Mouse (Mus musculus) liver, embryonic 11.5 days (tissue): Measurements from ENCODE around the gene Rhbdl3. TPM values are rescaled to one million over a fixed set of nuclear protein-coding genes. Genes with fewer than 3 reads are reported as not detected.

Experiments used
- ATAC-seq: fragments of 200-750 bp; cut with Nextera tagmentation; replicated peaks from 2 replicates; pipeline ENCODE4 v1.8.0; 2017; ENCODE audit warnings: moderate number of reproducible peaks, mild to moderate bottlenecking, moderate TSS enrichment, moderate library complexity; ENCODE audit not compliant: low FRiP score
- DNase-seq: peaks from one replicate; pipeline ENCODE4 v3.0.0-alpha.2; 2017; ENCODE audit warnings: low spot score
- H3K27ac ChIP-seq: fragments of 300-500 bp; sonication (generic); 2 replicates; pipeline ENCODE4 v1.5.1; 2014; ENCODE audit warnings: mild to moderate bottlenecking, low read depth, low read length, control low read depth
- H3K27me3 ChIP-seq: fragments of 300-500 bp; sonication (generic); replicated peaks from 2 replicates; pipeline ENCODE4 v1.6.1; 2014; ENCODE audit warnings: low read length, mixed read lengths; ENCODE audit not compliant: control insufficient read depth, insufficient read depth
- H3K36me3 ChIP-seq: fragments of 300-500 bp; sonication (generic); 2 replicates; pipeline ENCODE4 v1.6.1; 2014; ENCODE audit warnings: mild to moderate bottlenecking, low read length, moderate library complexity, mixed read lengths; ENCODE audit not compliant: control insufficient read depth, insufficient read depth
- H3K4me1 ChIP-seq: fragments of 300-500 bp; sonication (generic); replicated peaks from 2 replicates; pipeline ENCODE4 v1.6.1; 2014; ENCODE audit warnings: low read length, mixed read lengths; ENCODE audit not compliant: control insufficient read depth, insufficient read depth
- H3K4me2 ChIP-seq: fragments of 300-500 bp; sonication (generic); 2 replicates; pipeline ENCODE4 v1.6.1; 2014; ENCODE audit warnings: mild to moderate bottlenecking, control low read depth, moderate library complexity
- H3K4me3 ChIP-seq: fragments of 300-500 bp; sonication (generic); 2 replicates; pipeline ENCODE4 v1.5.1; 2014; ENCODE audit warnings: low read depth, low read length, control low read depth
- H3K9ac ChIP-seq: fragments of 300-500 bp; sonication (generic); 2 replicates; pipeline ENCODE4 v1.6.1; 2014; ENCODE audit warnings: low read depth, low read length, control low read depth
- H3K9me3 ChIP-seq: fragments of 300-500 bp; sonication (generic); 2 replicates; pipeline ENCODE4 v1.6.1; 2016; ENCODE audit warnings: low read length, inconsistent platforms, mixed read lengths; ENCODE audit not compliant: control insufficient read depth
- WGBS: fragments of 180-500 bp; shearing (Covaris S2); extraction: QIAGEN DNeasy Blood & Tissue Kit; methylation state at CpG from one replicate; pipeline ENCODE4 v1.1.7; 2014; 5-methylcytosine and 5-hydroxymethylcytosine counted together
- polyA plus RNA-seq: library from polyadenylated mRNA; unstranded; fragments of >200 nt; fragmentation: Nextera tagmentation; extraction: Ambion mirVana; gene quantifications from 2 replicates; pipeline ENCODE4 v1.2.1, GENCODE M21; 2014

Rhbdl3 gene
- polyA plus RNA-seq, 1 experiment from 2014 or later = 0.60 TPM

DNA sequence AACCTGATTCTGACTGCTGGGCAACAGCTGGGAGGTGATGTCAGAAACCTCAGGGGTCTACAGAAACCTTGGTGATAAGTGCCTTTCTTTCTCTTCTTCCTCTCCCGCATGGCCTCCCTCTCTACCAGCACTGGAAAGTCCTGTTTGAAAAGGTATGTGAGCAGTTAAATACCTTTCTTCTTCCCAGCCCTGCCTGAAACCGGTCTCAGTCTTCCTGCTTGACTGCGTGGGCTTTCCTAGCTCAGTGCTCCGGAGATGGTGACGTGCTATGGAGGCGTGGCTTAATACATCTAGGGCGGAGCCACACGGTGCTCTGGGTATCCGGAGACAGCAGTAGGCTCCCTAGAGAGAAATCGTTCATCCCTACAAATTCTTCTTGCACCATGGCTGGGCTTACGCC, 1.8 kb downstream of the Rhbdl3 start:
- H3K4me2 ChIP-seq = peak overlapping the region; percentile 76
- DNase-seq = peak; percentile 46
- H3K4me3 ChIP-seq = peak overlapping the region; percentile 11; the same call in 1 of the 2 replicates

DNA sequence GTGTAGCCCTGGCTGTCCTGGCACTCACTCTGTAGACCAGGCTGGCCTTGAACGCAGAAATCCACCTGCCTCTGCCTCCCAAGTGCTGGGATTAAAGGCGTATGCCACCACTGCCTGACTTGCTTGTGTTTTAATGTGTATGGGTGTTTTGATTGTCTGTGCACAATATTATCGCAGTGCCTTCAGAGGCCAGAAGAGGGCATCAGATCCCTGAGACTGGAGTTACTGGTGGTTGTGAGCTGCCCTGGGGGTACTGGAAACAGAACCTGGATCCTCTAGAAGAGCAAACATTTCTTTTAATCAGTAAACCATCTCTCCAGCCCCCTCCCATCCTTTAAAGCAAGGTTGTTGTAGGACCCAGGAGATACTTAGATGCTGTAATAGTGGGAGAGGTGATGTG, 3.0 kb downstream of the Rhbdl3 start:
- Histone ChIP-seq H3K27ac (no peak overlapping the region), H3K4me2 (no peak overlapping the region), H3K27me3 (peaks cover 46% of the 10 kb centered on the region), H3K9me3 (no peaks in the 10 kb centered on the region), H3K9ac (no peak overlapping the region), H3K36me3 (no peaks in the 10 kb centered on the region), H3K4me3 (no peak overlapping the region), H3K4me1 (0 out of 2 replicates have a peak, but pooled peaks cover 2% of the 10 kb centered on the region)
- DNase-seq (no peak), ATAC-seq (no peak)
- 73% methylated on average over 3 of the region's 3 CpGs for WGBS

More for the DNA sequence above, 1.8 kb downstream of the Rhbdl3 start:
- whole genome bisulfite sequencing = 4% methylated on average over 11 of the region's 11 CpGs
- Histone ChIP-seq H3K9me3 (no peaks in the 10 kb centered on the region), H3K36me3 (no peaks in the 10 kb centered on the region), H3K27me3 (peaks cover 50% of the 10 kb centered on the region), H3K4me1 (0 out of 2 replicates have a peak, but pooled peaks cover 2% of the 10 kb centered on the region), H3K27ac (no peak overlapping the region), H3K9ac (no peak overlapping the region)
- no peak for ATAC-seq

DNA sequence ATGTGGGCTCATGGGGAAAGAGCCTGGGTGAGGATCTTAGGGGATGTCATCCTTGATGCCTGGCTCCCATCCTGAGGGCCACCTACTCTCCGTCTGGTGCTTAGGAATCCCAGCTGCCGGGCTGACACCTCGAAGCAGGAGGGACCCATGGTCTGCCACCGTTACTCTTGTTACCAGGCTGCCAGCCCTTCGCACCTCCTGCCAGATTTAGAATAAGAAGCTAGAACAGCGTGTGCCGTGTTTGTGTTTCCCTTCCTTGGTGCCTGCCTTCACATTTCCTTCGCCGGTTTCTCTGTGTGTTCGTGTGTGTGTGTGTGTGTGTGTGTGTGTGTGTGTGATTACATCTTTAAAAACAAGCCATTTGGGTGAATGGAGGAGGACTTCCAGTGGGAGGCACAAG, 4.1 kb downstream of the Rhbdl3 start:
- DNase-seq = no peak
- no peaks in the 10 kb centered on the region for H3K36me3 ChIP-seq
- H3K4me2 ChIP-seq = no peak overlapping the region
- no peak overlapping the region for H3K9ac ChIP-seq
- no peaks in the 10 kb centered on the region for H3K9me3 ChIP-seq
- WGBS = 71% methylated on average over 10 of the region's 10 CpGs
- ATAC-seq = no peak
- no peak overlapping the region for H3K27ac ChIP-seq
- H3K4me1 ChIP-seq = 0 out of 2 replicates have a peak, but pooled peaks cover 2% of the 10 kb centered on the region
- peaks cover 35% of the 10 kb centered on the region for H3K27me3 ChIP-seq
- no peak overlapping the region for H3K4me3 ChIP-seq

DNA sequence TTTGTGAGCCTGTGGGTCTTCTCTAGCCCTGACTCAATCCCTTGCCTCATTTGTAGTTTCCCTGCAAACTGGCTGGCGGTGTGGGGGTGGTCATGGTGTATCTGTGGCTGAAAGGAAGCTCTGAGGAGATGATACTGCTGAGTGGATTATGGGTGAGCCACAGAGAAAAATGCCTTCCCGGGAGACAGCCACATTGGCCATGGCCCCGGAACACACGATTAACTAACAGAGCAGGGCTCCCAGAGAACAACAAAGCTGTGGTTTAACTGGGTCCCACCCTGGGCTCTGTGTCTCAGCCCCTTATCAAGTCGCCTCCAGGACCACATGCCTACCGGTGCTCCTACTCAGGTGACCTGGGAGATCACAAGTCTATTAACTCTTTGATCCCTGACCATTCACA, 7.8 kb downstream of the Rhbdl3 start:
- H3K4me1 ChIP-seq = no peaks in the 10 kb centered on the region
- no peak overlapping the region for H3K27ac ChIP-seq
- no peak for DNase-seq
- H3K4me2 ChIP-seq = no peak overlapping the region
- H3K9me3 ChIP-seq = no peaks in the 10 kb centered on the region
- H3K27me3 ChIP-seq = peaks cover 5% of the 10 kb centered on the region; the same call in 1 of the 2 replicates
- WGBS = 44% methylated on average over 6 of the region's 6 CpGs
- no peak for ATAC-seq
- no peak overlapping the region for H3K4me3 ChIP-seq
- H3K36me3 ChIP-seq = no peaks in the 10 kb centered on the region
- H3K9ac ChIP-seq = no peak overlapping the region

DNA sequence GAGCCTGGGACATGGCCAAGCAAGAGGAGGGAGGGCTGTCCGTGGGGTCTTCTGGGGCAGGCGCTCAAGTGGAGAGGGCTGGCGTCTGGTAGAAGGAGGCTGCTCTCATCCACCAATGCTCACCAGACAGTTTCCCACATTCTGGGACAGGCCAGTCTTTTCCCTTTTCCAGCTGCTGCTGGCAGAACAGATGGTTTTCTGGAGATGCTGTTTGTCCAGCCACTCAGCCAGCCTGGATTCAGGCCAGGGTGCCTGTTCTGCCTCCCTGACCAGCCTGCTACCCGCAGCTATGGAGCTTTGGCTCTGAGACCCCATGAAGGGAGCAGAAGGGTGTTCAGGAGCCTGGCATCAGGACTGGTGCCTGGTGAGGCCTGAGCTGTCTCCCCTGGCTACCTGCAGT, 10.6 kb downstream of the Rhbdl3 start:
- H3K4me2 ChIP-seq = no peak overlapping the region
- 78% methylated on average over 4 of the region's 4 CpGs for WGBS
- H3K9me3 ChIP-seq = no peaks in the 10 kb centered on the region
- no peak overlapping the region for H3K27ac ChIP-seq
- no peak overlapping the region for H3K9ac ChIP-seq
- peaks cover 5% of the 10 kb centered on the region; the same call in 1 of the 2 replicates for H3K27me3 ChIP-seq
- DNase-seq (no peak), ATAC-seq (no peak)
- H3K4me1 ChIP-seq = no peaks in the 10 kb centered on the region
- no peaks in the 10 kb centered on the region for H3K36me3 ChIP-seq
- no peak overlapping the region for H3K4me3 ChIP-seq

DNA sequence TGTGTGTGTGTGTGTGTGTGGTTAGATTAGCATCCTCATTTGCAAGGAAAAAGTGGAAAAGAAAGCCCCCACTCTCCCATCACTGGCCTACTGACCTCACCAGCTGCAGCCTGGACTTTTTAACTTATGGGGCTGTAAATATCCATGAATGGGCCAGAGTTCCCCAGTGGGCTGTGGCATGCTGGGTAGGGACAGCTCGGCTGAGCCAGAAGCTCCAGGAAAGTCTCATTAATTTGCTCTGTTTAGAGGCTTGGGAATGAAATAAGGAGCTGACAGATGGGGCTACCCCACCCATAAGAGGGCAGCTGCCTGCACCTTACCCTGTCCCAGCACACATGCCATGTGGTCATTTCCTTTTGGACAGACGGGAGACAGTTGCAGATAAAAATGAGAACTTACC, 11.3 kb downstream of the Rhbdl3 start:
- no peak overlapping the region for H3K27ac ChIP-seq
- H3K4me3 ChIP-seq = no peak overlapping the region
- H3K36me3 ChIP-seq = no peaks in the 10 kb centered on the region
- no peaks in the 10 kb centered on the region for H3K4me1 ChIP-seq
- H3K27me3 ChIP-seq = peaks cover 5% of the 10 kb centered on the region; the same call in 1 of the 2 replicates
- H3K9ac ChIP-seq = no peak overlapping the region
- no peaks in the 10 kb centered on the region for H3K9me3 ChIP-seq
- DNase-seq (no peak), ATAC-seq (no peak)
- 52% methylated on average over 2 of the region's 2 CpGs for WGBS
- no peak overlapping the region for H3K4me2 ChIP-seq

DNA sequence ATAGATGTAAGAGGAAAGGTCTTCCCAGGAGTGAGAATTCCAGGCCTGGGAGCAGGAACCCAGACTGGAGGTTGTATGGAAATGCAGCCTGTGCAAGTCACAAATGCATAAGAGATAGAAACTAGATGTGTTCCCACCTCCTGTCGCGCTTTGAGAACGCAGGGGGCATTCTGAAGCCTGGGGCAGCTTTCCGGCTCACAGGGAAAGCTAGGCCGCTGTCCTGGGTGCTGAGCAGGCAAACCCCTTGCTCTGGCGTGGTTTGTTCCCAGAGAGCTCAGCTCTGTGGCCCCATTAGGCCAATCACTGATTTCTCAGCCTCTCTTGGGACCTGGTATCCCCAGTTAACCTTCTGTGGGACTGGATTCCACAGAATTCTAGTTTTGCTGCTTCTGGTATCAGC, 11.9 kb downstream of the Rhbdl3 start:
- H3K27ac ChIP-seq = no peak overlapping the region
- no peaks in the 10 kb centered on the region for H3K9me3 ChIP-seq
- H3K27me3 ChIP-seq = peaks cover 5% of the 10 kb centered on the region; the same call in 1 of the 2 replicates
- DNase-seq = peak; percentile 43
- no peak overlapping the region for H3K4me2 ChIP-seq
- ATAC-seq = no peak
- no peaks in the 10 kb centered on the region for H3K36me3 ChIP-seq
- WGBS = 4% methylated on average over 6 of the region's 6 CpGs
- no peak overlapping the region for H3K4me3 ChIP-seq
- no peaks in the 10 kb centered on the region for H3K4me1 ChIP-seq
- H3K9ac ChIP-seq = no peak overlapping the region

DNA sequence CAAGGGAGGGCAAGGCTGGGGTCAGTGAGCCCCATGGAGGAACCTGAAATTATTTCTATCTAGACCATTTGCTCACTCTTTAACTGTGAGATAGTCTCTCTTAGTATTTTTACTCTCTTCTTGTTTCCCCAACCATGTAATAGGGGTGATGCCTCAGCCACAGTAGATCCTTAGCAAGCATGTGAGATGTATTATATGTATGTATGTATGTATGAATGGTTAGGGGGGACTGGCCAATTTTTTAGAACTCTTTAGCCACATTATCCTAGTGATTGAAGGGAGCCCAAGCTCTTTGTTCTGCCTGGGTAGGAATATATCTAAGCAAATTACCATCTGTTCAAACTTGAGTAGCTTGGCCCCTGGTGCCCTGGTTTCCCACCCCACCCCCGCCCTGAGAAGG, 12.8 kb downstream of the Rhbdl3 start:
- ATAC-seq (no peak), DNase-seq (no peak)
- Histone ChIP-seq H3K27me3 (peaks cover 5% of the 10 kb centered on the region; the same call in 1 of the 2 replicates), H3K9me3 (no peaks in the 10 kb centered on the region), H3K9ac (no peak overlapping the region), H3K4me1 (no peaks in the 10 kb centered on the region), H3K4me2 (no peak overlapping the region), H3K4me3 (no peak overlapping the region), H3K36me3 (no peaks in the 10 kb centered on the region), H3K27ac (no peak overlapping the region)
- 63% methylated on average over 1 of the region's 1 CpGs for WGBS

DNA sequence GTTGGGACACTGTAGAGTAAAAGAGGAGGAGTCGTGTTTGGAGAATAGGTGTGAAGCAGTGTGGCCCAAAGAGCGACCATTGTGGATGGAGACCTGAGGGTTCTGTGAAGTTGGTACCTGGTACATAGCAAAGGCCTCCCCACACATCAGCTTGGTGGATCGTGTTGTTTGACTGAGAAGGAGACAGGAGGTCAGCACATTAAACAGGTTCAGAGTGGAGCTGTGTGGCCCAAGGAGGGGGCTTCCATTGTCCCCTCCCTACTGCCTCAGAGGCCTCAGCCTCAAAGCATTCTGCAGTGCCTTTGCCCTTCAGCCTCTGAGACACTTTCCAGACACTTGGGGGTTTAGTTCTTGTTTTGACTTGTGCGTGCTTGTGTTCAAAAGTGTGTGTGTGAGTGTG, 13.2 kb downstream of the Rhbdl3 start:
- WGBS = 72% methylated on average over 4 of the region's 4 CpGs
- H3K4me3 ChIP-seq = no peak overlapping the region
- DNase-seq = no peak
- H3K4me2 ChIP-seq = no peak overlapping the region
- H3K27me3 ChIP-seq = peaks cover 5% of the 10 kb centered on the region; the same call in 1 of the 2 replicates
- no peaks in the 10 kb centered on the region for H3K9me3 ChIP-seq
- no peak for ATAC-seq
- no peaks in the 10 kb centered on the region for H3K4me1 ChIP-seq
- no peak overlapping the region for H3K9ac ChIP-seq
- no peaks in the 10 kb centered on the region for H3K36me3 ChIP-seq
- H3K27ac ChIP-seq = no peak overlapping the region
